Mouse (Mus musculus) limb, embryonic 12.5 days (tissue): ENCODE measurements around the gene Akt1. TPM values are rescaled to one million over a fixed set of nuclear protein-coding genes. Genes with fewer than 3 reads are reported as not detected.

Experiments used
- ATAC-seq: fragments of 200-750 bp; cut with Nextera tagmentation; 2 replicates; pipeline ENCODE4 v1.8.0; 2017; ENCODE audit warnings: low read depth, moderate TSS enrichment; ENCODE audit not compliant: insufficient number of reproducible peaks, insufficient read depth, low FRiP score, low TSS enrichment
- H3K27ac ChIP-seq: fragments of 300-500 bp; sonication (generic); 2 replicates; pipeline ENCODE4 v1.5.1; 2016; ENCODE audit warnings: mild to moderate bottlenecking, moderate library complexity
- H3K27me3 ChIP-seq: fragments of 300-500 bp; sonication (generic); 2 replicates; pipeline ENCODE4 v1.6.1; 2016; ENCODE audit warnings: mild to moderate bottlenecking, moderate library complexity
- H3K36me3 ChIP-seq: fragments of 300-500 bp; sonication (generic); 2 replicates; pipeline ENCODE4 v1.6.1; 2016; ENCODE audit warnings: mild to moderate bottlenecking, moderate library complexity
- H3K4me1 ChIP-seq: fragments of 300-500 bp; sonication (generic); replicated peaks from 2 replicates; pipeline ENCODE4 v1.6.1; 2016
- H3K4me2 ChIP-seq: fragments of 300-500 bp; sonication (generic); 2 replicates; pipeline ENCODE4 v1.6.1; 2016; ENCODE audit warnings: mild to moderate bottlenecking, moderate library complexity
- H3K4me3 ChIP-seq: fragments of 300-500 bp; sonication (generic); replicated peaks from 2 replicates; pipeline ENCODE4 v1.5.1; 2016; ENCODE audit warnings: mild to moderate bottlenecking
- H3K9ac ChIP-seq: fragments of 300-500 bp; sonication (generic); replicated peaks from 2 replicates; pipeline ENCODE4 v1.6.1; 2016; ENCODE audit warnings: mild to moderate bottlenecking, moderate library complexity
- H3K9me3 ChIP-seq: fragments of 300-500 bp; sonication (generic); 2 replicates; pipeline ENCODE4 v1.6.1; 2016; ENCODE audit warnings: mild to moderate bottlenecking, moderate library complexity
- WGBS: fragments of 180-500 bp; shearing (Covaris S2); methylation state at CpG from one replicate; pipeline ENCODE4 v1.1.7; 2016; 5-methylcytosine and 5-hydroxymethylcytosine counted together
- polyA plus RNA-seq: library from polyadenylated mRNA; unstranded; fragments of >200 nt; fragmentation: Nextera tagmentation; extraction: Ambion mirVana; gene quantifications from 2 replicates; pipeline ENCODE4 v1.2.1, GENCODE M21; 2016

Akt1 gene
- polyA plus RNA-seq, 1 experiment from 2014 or later, result 156 TPM

- Histone ChIP-seq H3K4me1 (peaks cover 42% of the 10 kb centered on the region), H3K4me2 (no peak overlapping the region), H3K36me3 (peaks cover 99% of the 10 kb centered on the region), H3K4me3 (no peak overlapping the region), H3K9ac (no peak overlapping the region), H3K9me3 (no peaks in the 10 kb centered on the region), H3K27me3 (no peaks in the 10 kb centered on the region), H3K27ac (no peak overlapping the region)
- no peak for ATAC-seq
- 92% methylated on average over 7 of the region's 7 CpGs for WGBS
These were observed 16.1 kb downstream of the Akt1 start for GRCm38 (mm10) chr12:112658619-112659018.

DNA sequence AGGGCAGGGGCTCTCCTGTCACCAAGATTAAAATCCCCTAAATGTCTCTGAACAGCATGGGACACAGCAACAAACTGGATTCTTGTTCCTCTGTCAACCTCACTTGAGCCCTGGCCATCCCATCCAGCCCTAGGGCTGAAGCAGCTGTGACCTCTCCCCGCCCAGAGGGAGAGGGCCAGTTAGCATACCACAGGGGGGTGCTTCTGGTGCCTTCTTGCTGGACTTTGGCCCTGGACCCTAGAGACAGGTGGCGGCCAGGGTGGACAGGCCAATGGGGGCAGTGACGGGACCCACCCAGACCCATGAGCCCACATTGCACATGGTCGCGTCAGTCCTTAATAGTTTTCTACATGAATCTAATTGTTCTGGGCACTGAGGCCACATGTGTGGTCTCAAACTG lies 20.6 kb downstream of the Akt1 start:
- Histone ChIP-seq H3K4me2 (no peak overlapping the region), H3K9me3 (no peaks in the 10 kb centered on the region), H3K4me1 (peaks cover 6% of the 10 kb centered on the region), H3K4me3 (no peak overlapping the region), H3K27me3 (no peaks in the 10 kb centered on the region), H3K27ac (no peak overlapping the region), H3K36me3 (peaks cover 100% of the 10 kb centered on the region), H3K9ac (no peak overlapping the region)
- 86% methylated on average over 5 of the region's 5 CpGs for WGBS
- no peak for ATAC-seq

DNA sequence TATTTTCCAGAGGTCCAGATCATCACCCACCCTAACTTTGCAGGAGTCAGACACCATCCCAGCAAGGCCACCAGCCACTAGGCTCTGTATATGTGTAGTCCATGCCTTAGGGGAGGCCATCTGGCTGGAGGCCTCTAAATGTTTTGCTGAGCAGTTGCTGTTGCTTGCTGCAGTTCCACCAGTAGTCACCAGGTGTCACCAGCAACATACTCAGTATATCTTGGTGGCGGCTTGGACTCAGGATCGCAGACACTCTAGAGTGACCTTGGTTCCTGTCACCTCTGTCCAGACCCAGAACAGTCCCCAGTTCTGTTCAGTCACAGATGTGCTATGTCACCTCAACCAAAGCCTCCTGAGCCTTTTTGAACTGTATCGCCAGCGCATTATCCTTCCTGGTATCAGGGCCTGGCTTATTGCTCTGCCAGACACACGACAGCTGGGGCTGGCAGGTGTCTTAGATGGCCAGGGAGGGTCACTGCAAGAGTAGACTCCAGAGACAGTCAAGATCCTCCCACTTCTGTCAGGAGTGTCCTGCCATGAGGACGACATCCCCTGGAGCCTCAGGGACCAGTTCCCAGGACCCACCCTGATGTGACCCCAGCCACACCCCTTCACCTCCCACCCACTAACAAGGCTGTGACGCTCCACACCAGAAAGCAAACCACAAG lies 21.4 kb downstream of the Akt1 start:
- Histone ChIP-seq H3K9ac (no peak overlapping the region), H3K9me3 (no peaks in the 10 kb centered on the region), H3K36me3 (peaks cover 100% of the 10 kb centered on the region), H3K4me3 (no peak overlapping the region), H3K27me3 (no peaks in the 10 kb centered on the region), H3K27ac (no peak overlapping the region), H3K4me1 (peaks cover 6% of the 10 kb centered on the region), H3K4me2 (no peak overlapping the region)
- ATAC-seq, result no peak
- 64% methylated on average over 7 of the region's 7 CpGs for WGBS

DNA sequence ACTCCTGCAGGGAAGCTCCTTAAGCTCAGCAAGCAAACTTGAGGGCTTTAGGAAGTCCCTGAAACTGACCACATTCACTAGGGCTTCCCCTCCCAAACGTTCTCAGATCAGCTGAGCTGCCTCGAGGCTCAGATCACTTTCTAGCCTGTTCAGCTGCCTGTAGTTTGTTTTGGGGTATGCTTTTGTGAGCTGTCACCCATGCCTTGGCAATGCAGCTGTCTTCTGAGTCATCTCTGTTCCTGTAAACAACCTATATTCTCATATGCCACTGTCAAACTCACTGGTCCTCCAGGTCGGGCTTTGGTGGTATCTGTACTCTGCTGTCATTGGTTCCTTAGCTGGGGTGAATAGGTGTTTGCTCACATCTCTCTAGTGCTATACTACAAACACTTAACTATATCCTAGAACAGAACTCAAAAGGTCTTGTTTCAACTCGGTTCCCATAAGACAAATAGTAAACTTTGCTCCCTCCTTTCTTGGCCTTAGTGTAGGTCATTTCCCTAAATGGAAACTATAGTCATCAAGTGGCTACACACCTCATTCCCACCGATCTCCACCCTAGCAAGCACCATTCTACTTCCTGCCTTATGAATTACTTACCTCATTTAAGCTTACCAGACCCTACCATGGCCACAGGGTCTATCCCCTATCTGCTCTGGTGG lies 22.8 kb downstream of the Akt1 start:
- no peaks in the 10 kb centered on the region for H3K27me3 ChIP-seq
- no peak overlapping the region for H3K9ac ChIP-seq
- H3K4me3 ChIP-seq, result no peak overlapping the region
- no peak overlapping the region for H3K27ac ChIP-seq
- no peak for ATAC-seq
- no peak overlapping the region for H3K4me2 ChIP-seq
- peaks cover 6% of the 10 kb centered on the region for H3K4me1 ChIP-seq
- peaks cover 99% of the 10 kb centered on the region for H3K36me3 ChIP-seq
- no peaks in the 10 kb centered on the region for H3K9me3 ChIP-seq
- WGBS, result 84% methylated on average over 5 of the region's 5 CpGs

DNA sequence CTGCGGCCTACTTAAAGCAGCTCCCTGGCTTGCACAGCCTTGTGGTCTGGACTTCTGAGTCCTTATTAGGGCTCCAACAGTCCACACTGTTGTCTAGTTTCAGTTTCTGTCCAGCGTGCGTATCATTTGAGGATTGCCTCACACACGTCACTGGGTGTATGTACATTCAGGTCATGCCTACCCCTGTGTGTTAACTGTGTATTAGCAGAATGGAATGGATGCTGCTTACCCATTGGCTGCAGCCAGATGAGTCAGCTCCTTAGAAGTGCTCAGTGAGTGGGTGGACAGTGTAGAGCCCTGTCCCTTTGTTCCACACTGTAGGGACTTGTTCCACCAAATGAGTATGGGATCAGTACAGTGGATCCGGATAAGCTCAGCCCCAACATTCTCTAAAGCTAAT lies 26.6 kb downstream of the Akt1 start:
- H3K4me3 ChIP-seq, result no peak overlapping the region
- no peak overlapping the region for H3K4me2 ChIP-seq
- H3K27me3 ChIP-seq, result no peaks in the 10 kb centered on the region
- no peak overlapping the region for H3K27ac ChIP-seq
- H3K9ac ChIP-seq, result no peak overlapping the region
- H3K4me1 ChIP-seq, result peaks cover 20% of the 10 kb centered on the region
- no peak for ATAC-seq
- WGBS, result 93% methylated on average over 5 of the region's 5 CpGs
- no peaks in the 10 kb centered on the region for H3K9me3 ChIP-seq
- peaks cover 62% of the 10 kb centered on the region for H3K36me3 ChIP-seq

DNA sequence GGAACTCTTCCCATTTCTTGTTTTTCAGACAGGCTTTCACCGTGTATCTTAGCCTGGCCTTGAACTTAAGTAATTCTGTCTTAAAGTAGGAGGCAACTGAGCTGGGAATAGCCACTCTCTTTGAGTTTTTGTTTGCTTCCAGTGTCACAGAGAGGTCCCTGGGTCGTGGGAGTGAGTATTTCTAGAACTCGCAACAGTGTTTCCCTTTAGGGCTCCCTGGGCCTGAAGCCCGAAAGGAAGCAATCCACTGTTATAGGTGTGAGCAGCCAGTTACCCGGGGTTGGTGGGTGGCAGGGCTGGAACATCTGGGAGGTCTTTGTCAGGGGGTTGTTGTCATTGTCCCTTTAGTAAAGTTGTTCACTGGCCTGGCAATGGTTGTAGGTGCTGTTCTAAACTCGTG lies 28.5 kb downstream of the Akt1 start:
- Histone ChIP-seq H3K4me3 (peak overlapping the region; percentile 79), H3K4me2 (peak overlapping the region; percentile 76), H3K4me1 (peaks cover 20% of the 10 kb centered on the region), H3K9ac (peak overlapping the region; percentile 83), H3K9me3 (no peaks in the 10 kb centered on the region), H3K27me3 (no peaks in the 10 kb centered on the region), H3K36me3 (peaks cover 42% of the 10 kb centered on the region), H3K27ac (no peak overlapping the region)
- WGBS, result 53% methylated on average over 6 of the region's 6 CpGs
- ATAC-seq, result no peak

DNA sequence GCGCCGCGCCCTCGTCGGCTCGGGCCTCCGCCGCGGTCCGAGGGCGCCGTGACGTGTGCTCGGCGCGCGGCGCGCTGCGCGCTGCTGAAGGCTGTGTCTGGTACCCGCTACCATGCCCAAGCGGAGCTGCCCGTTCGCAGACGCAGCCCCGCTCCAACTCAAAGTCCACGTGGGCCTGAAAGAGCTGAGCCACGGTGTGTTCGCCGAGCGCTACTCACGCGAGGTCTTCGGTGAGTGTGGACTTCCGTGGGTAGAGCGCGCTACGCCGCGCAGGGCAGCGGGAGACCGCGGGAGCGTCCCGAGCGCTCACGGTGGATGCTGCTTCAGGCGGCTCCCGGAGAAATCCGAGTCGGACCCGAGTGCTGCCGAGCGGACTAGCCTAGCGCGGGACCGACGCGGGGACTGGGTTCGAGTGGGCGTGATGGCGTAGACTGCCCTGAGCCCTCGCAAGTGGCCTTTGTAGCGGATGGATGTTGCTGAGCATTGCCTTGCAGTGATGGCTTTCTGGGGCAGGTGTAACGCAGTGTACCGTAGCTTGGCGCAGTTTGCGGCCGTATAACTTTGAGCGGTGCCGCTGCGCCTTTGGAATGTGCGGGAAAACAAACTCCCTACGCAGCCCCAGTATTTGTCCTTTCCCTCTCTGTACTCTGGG lies 29.7 kb downstream of the Akt1 start:
- H3K4me2 ChIP-seq, result peak overlapping the region; percentile 76
- peaks cover 31% of the 10 kb centered on the region for H3K36me3 ChIP-seq
- H3K27me3 ChIP-seq, result no peaks in the 10 kb centered on the region
- peak overlapping the region; percentile 89 for H3K27ac ChIP-seq
- H3K4me3 ChIP-seq, result peak overlapping the region; percentile 79
- peak overlapping the region; percentile 83 for H3K9ac ChIP-seq
- H3K4me1 ChIP-seq, result peaks cover 20% of the 10 kb centered on the region
- under 1% methylated on average over 75 of the region's 75 CpGs for WGBS
- no peaks in the 10 kb centered on the region for H3K9me3 ChIP-seq
- ATAC-seq, result peak; percentile 28; the same call in 1 of the 2 replicates

DNA sequence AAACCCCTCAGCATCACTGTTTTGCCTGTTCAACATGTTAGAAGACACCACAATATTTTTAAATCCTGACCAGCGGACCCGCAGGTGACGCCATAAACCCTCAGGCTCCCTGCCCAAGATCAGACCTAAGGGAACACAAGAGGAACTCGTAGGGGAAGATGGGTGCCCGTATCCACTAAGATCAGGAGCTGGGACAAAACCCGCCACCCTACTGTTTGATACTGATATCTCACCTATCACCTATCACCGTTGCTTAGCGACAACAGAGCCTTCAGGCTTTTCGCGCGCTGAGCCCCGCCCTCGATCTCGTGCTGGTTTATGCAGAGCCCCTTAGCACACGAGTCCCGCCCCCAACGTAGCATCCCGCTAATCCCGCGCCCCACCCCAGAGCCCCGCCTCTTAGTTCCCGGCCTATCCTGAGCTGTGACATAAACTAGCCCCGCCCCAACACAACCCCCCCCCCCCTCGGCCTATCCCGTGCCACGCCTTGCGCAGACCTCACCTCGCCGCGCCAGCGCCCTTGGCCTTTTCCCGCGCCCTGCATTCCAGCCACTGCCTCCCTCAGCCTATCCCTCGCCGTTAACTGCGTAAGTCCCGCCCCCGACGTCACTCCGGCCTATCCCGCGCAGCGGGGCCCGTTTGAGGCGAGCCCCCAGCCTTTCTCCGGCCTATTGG lies 30.4 kb downstream of the Akt1 start, which contains the start of gene Siva1:
Siva1 (plus strand) TSS at position 500 of the 675 bp plus-strand sequence.
- Histone ChIP-seq H3K27ac (peak within 1 kb of the TSS; percentile 89), H3K36me3 (peaks cover 24% of the 10 kb centered on the region), H3K9ac (peak within 1 kb of the TSS; percentile 83), H3K9me3 (no peaks in the 10 kb centered on the region), H3K4me1 (peaks cover 20% of the 10 kb centered on the region), H3K27me3 (no peaks in the 10 kb centered on the region), H3K4me3 (peak within 1 kb of the TSS; percentile 79), H3K4me2 (peak within 1 kb of the TSS; percentile 76)
- peak; percentile 98 for ATAC-seq
- 2% methylated on average over 45 of the region's 46 CpGs for WGBS

DNA sequence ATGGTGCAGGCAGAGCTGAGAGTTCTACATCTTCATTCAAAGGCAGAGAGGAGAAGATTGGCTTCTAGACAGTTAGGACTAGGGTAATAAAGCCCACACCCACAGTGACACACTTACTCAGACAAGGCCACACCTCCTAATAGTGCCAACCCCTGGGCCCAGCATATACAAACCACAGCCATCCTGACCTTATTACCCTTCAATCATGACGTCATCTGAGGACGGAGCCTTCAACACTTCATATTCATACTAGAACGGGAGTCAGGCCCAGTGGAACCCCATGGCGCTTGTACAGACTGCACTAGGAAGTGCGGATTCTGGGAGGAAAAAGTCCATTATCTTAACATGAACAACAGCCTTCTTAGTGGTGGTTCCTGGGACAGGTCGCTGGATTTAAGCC lies 31.6 kb downstream of the Akt1 start:
- Histone ChIP-seq H3K27ac (no peak overlapping the region), H3K4me3 (no peak overlapping the region), H3K27me3 (no peaks in the 10 kb centered on the region), H3K9ac (no peak overlapping the region), H3K4me1 (peaks cover 20% of the 10 kb centered on the region), H3K4me2 (no peak overlapping the region), H3K36me3 (peaks cover 12% of the 10 kb centered on the region), H3K9me3 (no peaks in the 10 kb centered on the region)
- ATAC-seq, result no peak
- 94% methylated on average over 6 of the region's 6 CpGs for WGBS

GRCm38 (mm10) chr12:112639526-112639925 lies 35.2 kb downstream of the Akt1 start:
- H3K4me1 ChIP-seq, result peaks cover 4% of the 10 kb centered on the region; the same call in 1 of the 2 replicates
- whole genome bisulfite sequencing, result 80% methylated on average over 10 of the region's 10 CpGs
- ATAC-seq, result no peak
- no peak overlapping the region for H3K4me2 ChIP-seq
- H3K9ac ChIP-seq, result 0 out of 2 replicates have a peak overlapping the region, but pooled peaks have one; percentile 12
- no peaks in the 10 kb centered on the region for H3K9me3 ChIP-seq
- no peaks in the 10 kb centered on the region for H3K27me3 ChIP-seq
- no peak overlapping the region for H3K27ac ChIP-seq
- no peaks in the 10 kb centered on the region for H3K36me3 ChIP-seq
- H3K4me3 ChIP-seq, result no peak overlapping the region

- peaks cover 9% of the 10 kb centered on the region for H3K4me1 ChIP-seq
- ATAC-seq, result no peak
- no peaks in the 10 kb centered on the region for H3K27me3 ChIP-seq
- no peak overlapping the region for H3K4me2 ChIP-seq
- no peaks in the 10 kb centered on the region for H3K36me3 ChIP-seq
- H3K9ac ChIP-seq, result no peak overlapping the region
- 68% methylated on average over 9 of the region's 9 CpGs for WGBS
- no peak overlapping the region for H3K27ac ChIP-seq
- H3K9me3 ChIP-seq, result no peaks in the 10 kb centered on the region
- no peak overlapping the region for H3K4me3 ChIP-seq
These were observed 41.0 kb downstream of the Akt1 start for GRCm38 (mm10) chr12:112633686-112634085.
